Mouse (Mus musculus): ENCODE results near the gene Chaf1a.
"Not testable (repeated sequence)": the region's sequence is repeated elsewhere in the genome, so short reads cannot be mapped to it uniquely, and the experiment has no call there.

DNA sequence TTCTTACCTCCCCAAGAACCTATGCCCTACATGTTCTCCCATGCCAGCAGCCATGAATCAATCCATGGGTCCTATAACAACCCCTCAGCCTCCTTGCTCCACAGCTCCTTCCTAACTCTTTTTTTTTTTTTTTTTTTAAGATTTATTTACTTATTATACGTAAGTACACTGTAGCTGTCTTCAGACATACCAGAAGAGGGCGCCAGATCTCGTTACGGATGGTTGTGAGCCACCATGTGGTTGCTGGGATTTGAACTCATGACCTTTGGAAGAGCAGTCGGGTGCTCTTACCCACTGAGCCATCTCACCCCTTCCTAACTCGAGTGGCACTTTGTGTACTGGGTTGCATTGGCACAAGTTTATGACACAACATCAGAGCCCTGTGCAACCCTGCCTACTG lies 25.5 kb downstream of the Chaf1a start:
- peak in 2 of 3 experiments; percentile 16 to 33; a peak in 3 of 6 replicates for TF ChIP-seq CTCF (IDR thresholded peaks at IDR 0.05 in 2 of 3, conservative IDR thresholded peaks at IDR 0.05 in 1 of 3; ENCODE audit: control insufficient read depth in 1 of 3, insufficient read depth in 1 of 3, low read depth in 2 of 3, low read length in 3 of 3, poor library complexity in 1 of 3, severe bottlenecking in 1 of 3)
- not testable (repeated sequence) for TF ChIP-seq KAT2A (conservative IDR thresholded peaks at IDR 0.05; ENCODE audit: low read depth, low read length); POLR2A (IDR thresholded peaks at IDR 0.05; ENCODE audit: control insufficient read depth in 1 of 2, insufficient read depth in 1 of 2, low read depth in 1 of 2, low read length in 2 of 2, poor library complexity in 1 of 2); NRF1 (IDR thresholded peaks at IDR 0.05; ENCODE audit: insufficient read depth, low read depth, low read length, poor library complexity, severe bottlenecking)

Measured in MEL (cell line).